Mouse (Mus musculus): Measurements from ENCODE around the gene Klhdc10.

Gene Klhdc10

GRCm38 (mm10) chr6:30471706-30472105 lies 70.0 kb downstream of the Klhdc10 start:
- DNase-seq, result no peak

- DNase-seq, result no peak
Observed at GRCm38 (mm10) chr6:30476025-30476765, 74.5 kb downstream of the Klhdc10 start.

DNA sequence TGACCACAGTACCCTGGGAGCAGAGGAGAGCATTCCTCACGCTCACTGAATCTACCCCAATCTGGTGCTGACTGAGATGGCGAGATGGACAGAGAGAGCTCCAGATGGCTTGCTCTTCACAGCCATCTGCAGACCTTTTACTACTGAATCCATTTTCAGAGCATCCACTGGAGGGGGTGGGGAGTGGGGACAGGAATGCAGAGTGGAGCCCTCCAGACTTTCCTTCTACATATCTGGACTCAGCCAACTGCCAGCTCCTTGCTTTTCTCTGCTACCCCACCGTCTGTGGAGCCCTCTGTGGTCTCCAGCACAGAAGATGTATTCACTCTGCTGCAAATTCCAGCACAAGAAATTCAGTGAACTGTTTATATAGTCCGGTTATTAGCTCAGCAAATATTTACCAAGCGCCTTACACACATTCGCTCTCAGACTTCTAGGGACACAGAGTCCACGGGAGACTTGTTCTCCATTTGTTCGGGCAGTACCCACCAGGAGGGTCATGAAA lies 75.6 kb downstream of the Klhdc10 start:
- no peak for DNase-seq

- no peak for DNase-seq
Observed at GRCm38 (mm10) chr6:30477784-30478183, 76.1 kb downstream of the Klhdc10 start.

DNA sequence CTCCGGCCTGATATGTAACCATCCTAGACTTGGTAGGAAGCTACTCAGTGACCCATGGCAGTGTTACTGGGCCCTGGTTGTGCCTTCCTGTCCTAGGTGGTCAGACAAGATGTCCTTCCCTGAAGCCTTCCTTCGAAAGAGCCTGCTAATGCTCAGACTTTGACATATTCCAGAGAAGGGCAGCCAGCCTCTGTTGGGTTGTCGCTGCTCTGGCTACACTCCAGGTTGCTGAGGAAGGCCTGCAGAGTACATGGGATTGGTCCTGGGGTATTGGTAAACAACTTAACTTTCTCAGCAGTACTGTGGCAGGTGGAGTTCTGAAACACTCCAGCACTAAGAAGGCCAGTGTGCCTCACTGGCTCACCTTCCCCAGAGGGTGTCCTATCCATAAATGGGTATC lies 77.8 kb downstream of the Klhdc10 start:
- no peak for DNase-seq

DNA sequence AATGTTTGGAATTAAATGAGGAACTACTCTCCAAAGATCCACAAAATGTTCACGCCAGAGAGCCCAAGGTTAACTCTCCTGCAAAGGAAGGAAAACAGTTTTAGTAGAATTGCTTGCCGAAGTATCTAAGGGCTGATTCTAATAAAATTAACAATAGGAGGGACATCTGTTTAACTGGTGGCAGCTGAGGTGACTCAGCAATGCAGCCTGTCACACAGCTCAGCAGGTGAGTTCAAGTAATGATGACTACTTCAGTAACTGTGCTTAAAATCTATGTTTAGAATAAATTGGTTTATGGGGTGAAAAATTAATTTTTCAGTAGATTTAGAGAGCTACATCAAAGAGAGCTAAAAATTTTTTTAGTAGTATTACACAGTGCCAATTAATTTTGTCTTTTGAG lies 81.2 kb downstream of the Klhdc10 start:
- DNase-seq, result no peak

- no peak for DNase-seq
Observed at GRCm38 (mm10) chr6:30486504-30486903, 84.8 kb downstream of the Klhdc10 start.

- no peak for DNase-seq
Observed at GRCm38 (mm10) chr6:30499049-30499448, 97.4 kb downstream of the Klhdc10 start.
